Mouse (Mus musculus) lung, postnatal 0 days (tissue): Measurements from ENCODE around the gene Aebp2. TPM values are rescaled to one million over a fixed set of nuclear protein-coding genes. Genes with fewer than 3 reads are reported as not detected.

Experiments used
- ATAC-seq: fragments of 200-750 bp; cut with Nextera tagmentation; 2 replicates; pipeline ENCODE4 v1.8.0; 2017; ENCODE audit warnings: moderate library complexity
- DNase-seq: peaks from one replicate; pipeline ENCODE4 v3.0.0-alpha.2; 2016; ENCODE audit warnings: low spot score
- H3K27ac ChIP-seq: fragments of 300-500 bp; sonication (generic); 2 replicates; pipeline ENCODE4 v1.5.1; 2014; ENCODE audit warnings: antibody characterized with exemption, mild to moderate bottlenecking, low read length, mixed read lengths
- H3K27me3 ChIP-seq: fragments of 300-500 bp; sonication (generic); replicated peaks from 2 replicates; pipeline ENCODE4 v1.6.1; 2014; ENCODE audit warnings: low read length, mixed read lengths; ENCODE audit not compliant: insufficient read depth
- H3K36me3 ChIP-seq: fragments of 300-500 bp; sonication (generic); 2 replicates; pipeline ENCODE4 v1.6.1; 2014; ENCODE audit warnings: low read length, mixed read lengths; ENCODE audit not compliant: insufficient read depth
- H3K4me1 ChIP-seq: fragments of 300-500 bp; sonication (generic); 2 replicates; pipeline ENCODE4 v1.6.1; 2014; ENCODE audit warnings: antibody characterized with exemption, low read depth, low read length, mixed read lengths; ENCODE audit not compliant: insufficient read depth
- H3K4me2 ChIP-seq: fragments of 300-500 bp; sonication (generic); replicated peaks from 2 replicates; pipeline ENCODE4 v1.6.1; 2014; ENCODE audit warnings: low read depth, mild to moderate bottlenecking, low read length, moderate library complexity, mixed read lengths
- H3K4me3 ChIP-seq: fragments of 300-500 bp; sonication (generic); 2 replicates; pipeline ENCODE4 v1.5.1; 2014; ENCODE audit warnings: low read depth, low read length
- H3K9ac ChIP-seq: fragments of 300-500 bp; sonication (generic); replicated peaks from 2 replicates; pipeline ENCODE4 v1.6.1; 2014; ENCODE audit warnings: low read depth, mild to moderate bottlenecking
- H3K9me3 ChIP-seq: fragments of 300-500 bp; sonication (generic); 2 replicates; pipeline ENCODE4 v1.6.1; 2016; ENCODE audit warnings: low read length, mixed read lengths
- CTCF ChIP-seq: IDR thresholded peaks from 2 replicates; pipeline ENCODE4 v1.5.1; 2016; ENCODE audit warnings: antibody characterized with exemption, mild to moderate bottlenecking
- EP300 ChIP-seq: IDR thresholded peaks from 2 replicates; pipeline ENCODE4 v1.6.1; 2016; ENCODE audit warnings: antibody characterized with exemption, mild to moderate bottlenecking, control low read depth
- WGBS: fragments of 180-500 bp; shearing (Covaris S2); extraction: QIAGEN DNeasy Blood & Tissue Kit; methylation state at CpG from one replicate; pipeline ENCODE4 v1.1.7; 2014; 5-methylcytosine and 5-hydroxymethylcytosine counted together
- polyA plus RNA-seq: library from polyadenylated mRNA; unstranded; fragments of >200 nt; fragmentation: Nextera tagmentation; extraction: Ambion mirVana; gene quantifications from 2 replicates; pipeline ENCODE4 v1.2.1, GENCODE M21; 2015

Aebp2 gene
- polyA plus RNA-seq, 1 experiment from 2014 or later: 7.6 TPM

DNA sequence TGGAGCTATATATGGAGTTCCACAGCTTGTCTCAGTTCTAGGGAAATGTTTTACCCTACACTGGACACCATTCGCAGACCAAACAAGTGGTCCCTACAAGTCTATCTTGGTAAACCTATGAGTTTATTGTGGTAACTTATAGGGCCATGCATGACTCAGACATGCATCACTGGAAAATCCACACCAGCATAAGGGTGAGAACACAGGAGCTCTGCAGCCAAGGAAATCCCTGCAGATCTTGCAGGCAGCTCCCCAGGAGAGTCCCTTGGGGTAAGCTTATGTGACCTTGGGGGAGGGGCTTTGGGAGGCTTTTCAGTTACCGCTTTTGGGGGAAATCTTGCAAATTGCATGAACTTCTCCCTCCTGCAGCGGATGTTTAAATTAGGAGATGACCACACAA lies 8.6 kb upstream of the Aebp2 start:
- 78% methylated on average over 3 of the region's 3 CpGs for WGBS
- ATAC-seq: no peak
- no peak overlapping the region for H3K4me2 ChIP-seq

DNA sequence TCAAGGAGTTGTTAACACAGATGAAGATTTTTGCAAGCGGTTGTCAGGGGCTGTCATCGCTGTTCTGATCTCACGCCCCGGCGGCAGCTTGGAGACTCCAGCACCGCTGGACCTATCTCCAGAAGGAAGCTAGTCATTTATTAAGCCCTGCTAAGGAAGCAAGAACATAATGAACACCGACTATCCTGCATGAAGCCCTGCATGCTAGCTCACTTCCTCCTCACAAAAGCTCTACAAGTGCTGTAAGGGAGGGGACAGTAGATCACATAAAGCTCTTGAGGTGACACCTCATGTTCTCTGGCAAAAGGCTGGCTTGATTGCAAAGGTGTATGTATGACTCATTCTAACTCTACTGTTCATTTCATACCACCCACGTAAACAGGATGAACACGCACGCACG lies 7.8 kb upstream of the Aebp2 start:
- ATAC-seq: peak; percentile 40; the same call in 1 of the 2 replicates
- no peak for TF ChIP-seq EP300
- no peak for TF ChIP-seq CTCF
- WGBS: 58% methylated on average over 11 of the region's 11 CpGs

More for the DNA sequence above, 8.6 kb upstream of the Aebp2 start:
- Histone ChIP-seq H3K9me3 (no peaks in the 10 kb centered on the region), H3K9ac (no peak overlapping the region), H3K36me3 (no peaks in the 10 kb centered on the region), H3K4me1 (no peaks in the 10 kb centered on the region), H3K27me3 (no peaks in the 10 kb centered on the region), H3K4me3 (no peak overlapping the region), H3K27ac (no peak overlapping the region)
- no peak for TF ChIP-seq CTCF
- no peak for TF ChIP-seq EP300
- no peak for DNase-seq

DNA sequence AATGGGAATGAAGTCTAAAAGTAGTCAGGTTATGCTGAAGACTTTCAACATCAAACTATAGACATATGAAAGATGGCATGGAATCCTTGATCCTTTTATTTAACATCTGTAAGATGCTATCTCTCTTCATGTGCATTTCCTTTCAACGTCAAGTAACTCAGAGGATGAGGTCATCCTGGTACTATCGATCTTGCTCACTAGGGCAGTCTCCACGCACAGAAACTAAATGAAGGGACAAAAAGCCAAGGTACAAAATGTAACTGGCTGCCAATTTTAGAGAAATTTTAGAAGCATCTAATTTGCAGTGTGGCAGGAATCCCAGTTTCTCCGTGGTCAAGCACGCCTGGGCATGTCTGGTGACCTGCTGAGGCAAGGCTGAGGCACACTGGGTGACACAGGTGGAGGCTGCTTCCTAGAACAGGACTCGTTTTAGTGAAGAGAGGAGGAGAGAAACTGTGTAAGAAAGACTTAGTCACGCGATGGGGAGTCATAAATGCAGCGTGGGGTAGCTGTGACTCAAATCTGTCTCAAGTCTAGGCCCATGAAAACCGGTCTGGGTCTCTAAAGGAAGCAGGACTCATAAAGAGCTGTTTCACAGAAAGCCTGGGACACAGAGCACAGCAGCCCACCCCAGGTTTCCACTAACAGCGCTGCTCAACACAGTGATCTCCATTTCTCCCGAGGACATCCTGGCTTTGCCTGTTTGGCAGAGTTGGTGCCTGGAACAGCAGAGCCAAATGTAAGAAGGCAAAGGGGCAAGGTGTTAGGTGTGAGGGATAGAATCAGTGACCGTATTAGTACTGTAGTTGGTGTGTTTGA lies 1.7 kb upstream of the Aebp2 start:
- Histone ChIP-seq H3K4me1 (peaks cover 7% of the 10 kb centered on the region; the same call in 1 of the 2 replicates), H3K4me2 (no peak overlapping the region), H3K27me3 (no peaks in the 10 kb centered on the region), H3K27ac (no peak overlapping the region), H3K9me3 (no peaks in the 10 kb centered on the region), H3K4me3 (no peak overlapping the region), H3K9ac (no peak overlapping the region), H3K36me3 (no peaks in the 10 kb centered on the region)
- DNase-seq (no peak), ATAC-seq (no peak)
- WGBS: 65% methylated on average over 13 of the region's 13 CpGs
- TF ChIP-seq EP300: no peak
- TF ChIP-seq CTCF: no peak

More for the DNA sequence above, 7.8 kb upstream of the Aebp2 start:
- Histone ChIP-seq H3K27me3 (no peaks in the 10 kb centered on the region), H3K4me3 (no peak overlapping the region), H3K27ac (no peak overlapping the region), H3K4me2 (no peak overlapping the region), H3K4me1 (no peaks in the 10 kb centered on the region), H3K9me3 (no peaks in the 10 kb centered on the region), H3K36me3 (no peaks in the 10 kb centered on the region), H3K9ac (no peak overlapping the region)
- peak; percentile 28 for DNase-seq

DNA sequence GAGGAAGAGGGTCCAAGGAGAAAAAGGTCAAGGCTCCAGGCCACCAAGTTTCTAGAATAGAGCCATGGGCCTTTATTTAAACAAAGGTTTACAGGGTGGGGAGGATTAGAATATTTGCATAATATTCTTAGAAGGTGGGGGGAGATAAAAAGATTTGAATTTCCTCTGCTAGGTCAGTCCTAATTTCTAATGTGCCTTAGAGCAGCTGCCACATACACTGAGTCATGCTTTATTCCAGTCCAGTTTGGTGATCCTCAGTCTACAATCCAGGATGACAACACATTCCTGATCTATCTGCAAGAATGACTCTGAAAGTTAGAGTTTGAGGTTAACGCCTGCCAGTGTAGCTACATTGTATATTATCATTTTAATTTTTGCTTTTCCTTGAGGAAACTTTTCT lies 841 bp upstream of the Aebp2 start:
- no peaks in the 10 kb centered on the region for H3K9me3 ChIP-seq
- H3K27ac ChIP-seq: no peak overlapping the region
- H3K36me3 ChIP-seq: no peaks in the 10 kb centered on the region
- H3K9ac ChIP-seq: no peak overlapping the region
- TF ChIP-seq EP300: no peak
- no peak for TF ChIP-seq CTCF
- H3K4me2 ChIP-seq: no peak overlapping the region
- WGBS: 97% methylated on average over 1 of the region's 1 CpGs
- no peaks in the 10 kb centered on the region for H3K27me3 ChIP-seq
- peaks cover 11% of the 10 kb centered on the region; the same call in 1 of the 2 replicates for H3K4me1 ChIP-seq
- no peak overlapping the region for H3K4me3 ChIP-seq
- no peak for ATAC-seq
- no peak for DNase-seq

DNA sequence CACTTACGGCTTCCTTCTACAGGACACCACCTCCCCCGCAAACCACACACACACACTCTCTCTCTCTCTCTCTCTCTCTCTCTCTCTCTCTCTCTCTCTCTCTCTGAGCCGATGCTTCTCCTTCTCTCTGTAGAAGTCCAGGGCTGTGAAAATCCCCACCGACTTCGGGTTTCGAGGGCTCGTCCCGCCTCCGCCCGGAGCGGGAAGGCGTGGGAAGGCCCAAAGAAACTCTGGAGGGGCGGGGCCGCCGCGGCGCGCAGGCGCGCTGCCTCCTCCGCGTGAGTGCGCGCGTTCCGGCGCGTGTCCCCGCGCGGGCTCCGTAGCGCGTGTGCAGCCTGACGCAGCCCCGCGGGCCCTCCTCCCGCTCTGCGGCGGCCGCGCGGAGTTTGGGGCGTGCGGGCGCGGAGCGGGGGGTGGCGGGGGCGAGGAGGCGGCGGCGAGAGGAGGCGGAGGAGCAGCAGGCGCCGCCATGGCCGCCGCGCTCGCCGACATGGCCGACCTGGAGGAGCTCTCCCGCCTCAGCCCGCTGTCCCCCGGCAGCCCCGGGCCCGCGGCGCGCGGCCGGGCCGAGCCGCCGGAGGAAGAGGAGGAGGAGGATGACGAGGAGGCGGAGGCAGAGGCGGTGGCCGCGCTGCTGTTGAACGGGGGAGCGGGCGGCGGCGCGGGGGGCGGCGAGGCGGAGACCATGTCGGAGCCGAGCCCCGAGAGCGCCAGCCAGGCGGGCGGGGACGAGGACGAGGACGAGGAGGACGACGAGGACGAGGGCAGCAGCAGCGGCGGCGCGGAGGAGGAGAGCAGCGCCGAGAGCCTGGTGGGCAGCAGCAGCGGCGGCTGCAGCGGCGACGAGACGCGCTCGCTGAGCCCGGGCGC lies 998 bp downstream of the Aebp2 start:
- Histone ChIP-seq H3K27me3 (no peaks in the 10 kb centered on the region), H3K4me2 (peak overlapping the region; percentile 76), H3K4me3 (peak overlapping the region; percentile 97), H3K36me3 (no peaks in the 10 kb centered on the region), H3K9ac (peak overlapping the region; percentile 85), H3K4me1 (peaks cover 11% of the 10 kb centered on the region; the same call in 1 of the 2 replicates), H3K9me3 (no peaks in the 10 kb centered on the region), H3K27ac (peak overlapping the region; percentile 95)
- TF ChIP-seq CTCF (no peak), EP300 (no peak)
- WGBS: under 1% methylated on average over 58 of the region's 117 CpGs
- DNase-seq (peak; percentile 96), ATAC-seq (peak; percentile 97)
